Mouse (Mus musculus) c-Kit-positive CD71-negative TER-119-negative erythroid progenitor cells, embryonic 14.5 days (primary cell): Measurements from ENCODE around the gene Gde1.
A peak's percentile ranks its signal among the peaks of the same experiment; 100 is the strongest.

Experiments used
- DNase-seq: peaks from one replicate; pipeline ENCODE4 v3.0.0-alpha.2; 2013; ENCODE audit warnings: low read depth

The Gde1 gene

DNA sequence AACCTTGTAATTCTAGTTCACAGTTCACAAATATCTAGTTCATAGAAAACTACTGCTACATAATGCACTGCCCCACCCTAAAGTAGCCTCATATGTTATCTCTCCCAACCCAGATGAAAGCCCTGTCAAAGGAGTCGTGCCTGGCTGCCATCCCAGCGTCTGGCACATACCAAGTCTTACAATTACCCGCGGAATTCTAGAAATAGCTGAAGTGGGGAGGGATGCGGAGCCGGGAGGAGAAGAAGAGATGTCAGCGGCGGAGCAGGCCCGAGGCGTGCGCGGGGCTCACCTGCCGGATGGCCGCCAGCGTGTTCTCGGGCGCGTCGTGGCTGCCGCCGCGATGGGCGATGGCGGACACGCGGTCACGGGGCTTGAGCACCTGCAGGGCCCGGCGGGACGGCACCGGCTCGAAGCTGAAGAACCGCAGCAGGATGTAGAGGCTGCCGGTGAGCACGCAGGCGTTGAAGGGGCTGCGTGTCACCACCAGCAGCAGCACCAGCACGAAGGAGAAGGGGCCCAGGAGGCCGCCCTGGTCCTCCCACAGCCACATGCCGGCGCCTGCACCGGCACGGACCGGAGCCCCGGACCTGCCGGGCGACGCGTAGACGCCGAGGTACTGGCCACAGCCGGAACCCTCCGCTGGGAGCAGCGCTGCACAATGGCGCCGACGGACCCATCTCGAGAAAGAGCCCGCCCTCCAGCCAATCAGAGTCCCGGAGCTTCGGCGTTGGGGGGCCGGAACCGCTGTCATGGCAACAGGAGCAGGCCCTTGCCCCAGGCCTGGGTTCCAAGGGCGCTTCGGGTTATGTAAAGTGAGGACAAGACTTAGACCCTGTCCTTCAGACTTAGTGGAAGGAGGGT lies at the start of gene Gde1:
Gene Gde1, minus strand, starts transcription at position 678 of the 861 bp plus-strand sequence.
- DNase-seq: peak; percentile 59

DNA sequence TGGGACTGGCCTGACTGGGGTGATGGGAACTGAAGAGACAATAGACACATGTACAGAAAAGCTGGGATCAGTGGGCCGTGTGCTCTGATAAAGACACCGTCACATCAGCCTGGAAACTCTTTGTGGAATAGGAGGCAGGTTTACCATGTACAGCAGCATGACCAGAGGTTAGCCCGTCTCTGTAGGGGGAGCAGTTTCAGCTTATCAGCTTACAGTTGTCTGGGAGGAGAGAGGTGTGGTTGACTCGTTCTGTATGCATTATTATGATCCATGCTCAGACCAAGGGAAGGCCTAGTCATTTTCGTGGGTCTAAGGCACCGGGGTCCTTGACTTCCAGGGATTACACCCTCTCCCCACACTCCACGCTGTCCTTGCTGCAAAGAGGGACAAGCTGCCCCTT lies 46.0 kb upstream of the Gde1 start:
- DNase-seq: no peak

- no peak for DNase-seq
These were observed 44.1 kb upstream of the Gde1 start for GRCm38 (mm10) chr7:118749706-118750105.

- DNase-seq: no peak
These were observed 42.5 kb upstream of the Gde1 start for GRCm38 (mm10) chr7:118747891-118748672.

DNA sequence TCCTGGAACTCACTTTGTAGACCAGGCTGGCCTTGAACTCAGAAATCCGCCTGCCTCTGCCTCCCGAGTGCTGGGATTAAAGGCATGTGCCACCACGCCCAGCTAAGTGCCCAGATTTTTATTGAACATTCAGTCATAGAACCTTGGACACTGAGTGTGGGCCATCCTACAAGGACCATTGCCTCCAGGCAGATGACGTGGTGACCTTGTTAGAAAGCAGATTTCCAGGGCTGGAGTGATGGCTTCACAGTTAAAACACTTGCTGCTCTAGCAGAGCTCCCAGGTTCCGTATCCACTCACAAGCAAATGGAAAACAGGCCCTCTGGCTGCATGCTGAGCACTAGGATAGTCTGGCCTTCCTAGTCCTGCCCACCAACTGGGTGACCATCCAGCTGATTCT lies 39.2 kb upstream of the Gde1 start:
- no peak for DNase-seq

- no peak for DNase-seq
These were observed 36.7 kb upstream of the Gde1 start for GRCm38 (mm10) chr7:118742278-118742677.

- peak; percentile 97 for DNase-seq
These were observed 35.2 kb upstream of the Gde1 start for GRCm38 (mm10) chr7:118740532-118741338.

DNA sequence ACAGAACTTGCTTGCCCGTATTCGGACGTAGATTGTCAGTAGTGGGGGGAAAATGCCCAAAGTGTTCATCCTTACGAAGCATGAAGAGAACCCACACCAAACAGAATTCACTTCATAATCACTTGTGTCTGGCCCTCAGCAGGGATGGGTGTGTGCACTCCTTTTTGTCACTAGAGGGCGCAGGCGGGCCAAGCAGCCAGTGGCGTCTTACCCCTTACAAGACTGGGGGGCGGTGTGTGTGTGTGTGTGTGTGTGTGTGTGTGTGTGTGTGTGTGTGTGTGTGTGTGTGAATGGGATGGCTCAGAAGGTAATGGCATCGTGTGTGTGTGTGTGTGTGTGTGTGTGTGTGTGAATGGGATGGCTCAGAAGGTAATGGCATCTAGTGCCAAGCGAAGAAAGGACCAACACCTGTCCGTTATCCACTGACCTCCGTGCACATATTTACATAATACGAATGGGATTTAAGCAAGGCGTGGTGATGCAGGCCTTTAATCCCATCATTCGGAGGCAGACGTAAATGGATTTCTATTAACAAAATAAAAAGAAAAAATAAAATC lies 34.5 kb upstream of the Gde1 start, which contains the start of gene Vps35l:
Gene Vps35l, plus strand, starts transcription at position 252 of the 557 bp plus-strand sequence.
- peak; percentile 71 for DNase-seq

DNA sequence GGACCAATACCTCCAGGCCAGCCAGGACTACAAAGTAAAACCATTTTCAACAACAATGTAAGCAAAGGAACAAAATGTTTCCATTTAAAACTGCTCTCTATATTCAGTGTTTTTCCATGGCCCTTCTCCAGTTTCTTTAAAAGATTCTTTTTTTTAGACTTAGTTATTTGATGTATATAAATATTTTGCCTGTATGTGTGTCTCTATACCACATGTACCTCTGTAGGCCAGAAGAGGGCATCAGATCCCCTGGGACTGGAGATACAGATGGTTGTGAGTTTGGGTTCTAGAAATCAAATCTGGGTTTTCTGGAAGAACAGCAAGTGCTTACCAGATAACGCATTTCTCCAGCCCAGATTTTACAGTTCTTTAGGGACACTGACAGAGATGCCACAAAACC lies 33.2 kb upstream of the Gde1 start:
- DNase-seq: no peak

GRCm38 (mm10) chr7:118733225-118733624 lies 27.6 kb upstream of the Gde1 start:
- DNase-seq: no peak

GRCm38 (mm10) chr7:118731781-118732180 lies 26.2 kb upstream of the Gde1 start:
- DNase-seq: no peak

- no peak for DNase-seq
These were observed 23.4 kb upstream of the Gde1 start for GRCm38 (mm10) chr7:118728846-118729587.

DNA sequence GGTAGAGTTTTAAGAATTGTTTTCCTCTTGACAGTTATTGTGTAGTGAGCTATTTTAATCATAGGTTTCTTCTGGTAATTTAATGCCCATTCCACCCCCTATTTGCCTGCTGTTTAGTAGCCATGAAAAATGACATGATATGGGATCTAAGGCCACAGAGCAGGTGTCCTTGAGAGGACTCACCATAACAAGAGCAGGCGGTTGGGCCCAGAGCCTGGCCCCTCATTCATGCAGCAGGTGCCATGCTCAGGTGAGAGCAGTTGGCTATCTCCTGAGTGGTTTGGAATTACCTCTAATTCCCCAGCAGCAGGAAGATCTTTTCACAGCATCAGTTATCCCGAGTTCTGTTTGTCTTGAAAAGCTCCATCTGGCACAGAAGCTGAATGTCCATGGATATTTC lies 19.9 kb upstream of the Gde1 start:
- DNase-seq: no peak

DNA sequence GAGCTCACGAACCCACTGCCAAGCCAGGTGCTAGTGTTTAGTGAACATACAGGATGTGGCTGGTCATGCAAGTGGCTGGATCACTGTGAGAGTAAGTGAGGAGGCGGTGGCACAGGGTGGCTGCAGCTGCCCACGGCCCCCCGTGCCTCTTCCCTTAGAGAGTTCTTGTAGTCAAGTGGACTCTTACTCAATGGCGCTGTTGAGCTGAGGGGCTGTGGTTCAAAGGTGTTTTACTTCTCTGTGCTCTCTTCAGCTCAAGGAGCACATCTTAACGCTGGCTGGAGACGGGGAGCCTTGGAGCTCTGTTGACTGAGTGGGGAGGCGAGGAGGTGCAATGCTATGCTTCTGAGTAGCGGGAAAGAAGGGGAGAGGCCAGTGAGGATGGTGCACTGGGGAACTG lies 18.3 kb upstream of the Gde1 start:
- no peak for DNase-seq

- no peak for DNase-seq
These were observed 12.5 kb upstream of the Gde1 start for GRCm38 (mm10) chr7:118718066-118718465.

- no peak for DNase-seq
These were observed 9.3 kb upstream of the Gde1 start for GRCm38 (mm10) chr7:118714873-118715272.

DNA sequence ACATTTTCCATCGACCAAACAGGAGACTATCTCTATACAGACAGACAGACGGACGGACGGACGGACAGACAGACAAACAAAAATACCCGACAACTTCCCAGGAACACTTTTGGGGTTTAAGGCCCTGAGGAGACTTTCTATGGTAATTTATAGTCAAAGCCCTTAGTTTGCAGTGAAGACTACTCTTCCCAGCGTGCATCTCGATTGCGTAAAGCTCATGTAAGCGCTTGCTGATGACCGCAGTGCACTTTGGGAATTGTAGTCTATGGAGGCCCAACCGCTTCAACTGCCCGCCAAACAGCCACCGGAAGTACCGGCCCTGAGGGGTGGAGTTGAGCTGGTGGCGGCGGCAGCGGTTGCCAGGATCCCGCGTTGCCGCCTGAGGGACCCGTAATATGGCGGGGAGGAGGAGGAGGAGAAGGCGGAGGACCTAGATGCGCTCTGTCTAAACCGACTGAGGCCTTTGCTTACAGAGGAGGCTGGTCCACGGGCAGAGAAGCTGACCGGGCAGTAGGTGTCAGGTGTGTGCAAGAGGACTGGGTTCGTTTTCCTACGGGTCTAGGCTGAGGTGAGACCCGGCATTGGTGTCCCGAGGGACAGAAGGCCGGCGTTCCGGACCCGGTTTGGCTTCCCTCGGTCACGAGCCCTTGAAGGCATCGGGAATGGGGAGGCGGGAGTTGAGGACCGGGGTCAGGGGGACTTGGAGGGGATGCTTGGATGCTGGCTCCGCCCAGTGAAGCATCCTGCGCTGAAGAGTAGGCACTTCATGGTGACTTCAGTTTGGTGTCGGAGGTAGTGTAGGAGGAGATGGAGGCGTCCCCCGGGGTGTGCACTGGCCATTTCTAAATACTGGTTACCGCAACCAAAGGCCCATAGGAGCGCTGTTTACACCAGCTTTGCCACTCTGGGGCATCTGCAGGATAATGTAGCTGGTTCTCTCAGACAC lies 6.9 kb upstream of the Gde1 start, which contains the start of gene Ccp110:
Gene Ccp110, plus strand, starts transcription at position 325 of the 946 bp plus-strand sequence.
- DNase-seq: peak; percentile 93

- no peak for DNase-seq
These were observed 5.2 kb upstream of the Gde1 start for GRCm38 (mm10) chr7:118710776-118711175.

GRCm38 (mm10) chr7:118708002-118708401 lies 2.4 kb upstream of the Gde1 start:
- no peak for DNase-seq

DNA sequence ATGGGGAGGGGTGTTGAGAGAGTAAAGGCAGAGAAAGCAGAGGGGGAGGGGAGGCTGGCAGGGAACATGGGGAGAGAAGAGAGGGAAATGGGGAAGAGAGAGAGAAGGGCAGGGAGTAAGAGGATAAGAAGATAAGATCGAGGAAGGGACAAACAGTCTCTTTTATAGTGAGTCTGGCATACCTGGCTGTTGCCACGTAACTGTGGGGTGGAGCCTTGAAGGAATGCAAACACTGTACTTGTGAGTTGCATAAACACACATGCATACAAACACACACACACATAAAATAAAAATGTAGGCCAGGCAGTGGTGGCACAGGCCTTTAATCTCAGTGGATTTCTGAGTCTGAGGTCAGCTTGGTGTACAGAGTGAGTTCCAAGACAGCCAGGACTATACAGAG lies 1.6 kb upstream of the Gde1 start:
- DNase-seq: no peak
